Mouse (Mus musculus): ENCODE data around the gene Spast.
A peak's percentile ranks its signal among the peaks of the same experiment; 100 is the strongest.

The Spast gene

DNA sequence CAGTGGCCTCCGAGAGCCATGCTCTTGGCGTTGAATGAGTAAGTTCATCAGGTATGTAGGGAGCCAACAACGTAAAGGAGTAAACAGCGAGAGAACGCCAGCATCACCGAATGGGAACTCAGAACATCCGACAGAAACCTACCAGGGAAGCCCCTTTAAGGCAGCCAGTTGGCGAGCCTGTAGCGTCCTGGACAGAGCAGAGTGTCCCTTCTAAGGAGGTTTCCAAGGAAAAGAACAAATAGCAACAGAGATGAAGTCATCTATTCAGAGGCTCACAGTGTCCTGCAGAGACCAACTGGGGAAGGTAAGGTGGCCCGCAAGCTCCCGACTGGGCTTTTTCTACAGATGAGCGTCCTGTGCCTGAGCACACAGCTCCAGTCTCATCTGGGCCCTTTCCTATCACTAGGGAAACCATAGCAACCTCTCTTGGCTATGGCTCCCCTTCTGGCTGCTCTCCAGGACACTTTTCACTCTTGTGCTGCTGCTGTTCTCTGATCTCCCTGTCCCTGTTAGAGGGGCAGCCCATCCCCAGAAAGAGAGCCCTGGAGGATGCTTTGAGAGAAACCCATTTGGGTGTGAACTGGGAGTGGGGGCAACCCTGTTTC, 85.7 kb downstream of the Spast start:
- no peak for DNase-seq (ENCODE audit: low spot score in 2 of 2)

DNA sequence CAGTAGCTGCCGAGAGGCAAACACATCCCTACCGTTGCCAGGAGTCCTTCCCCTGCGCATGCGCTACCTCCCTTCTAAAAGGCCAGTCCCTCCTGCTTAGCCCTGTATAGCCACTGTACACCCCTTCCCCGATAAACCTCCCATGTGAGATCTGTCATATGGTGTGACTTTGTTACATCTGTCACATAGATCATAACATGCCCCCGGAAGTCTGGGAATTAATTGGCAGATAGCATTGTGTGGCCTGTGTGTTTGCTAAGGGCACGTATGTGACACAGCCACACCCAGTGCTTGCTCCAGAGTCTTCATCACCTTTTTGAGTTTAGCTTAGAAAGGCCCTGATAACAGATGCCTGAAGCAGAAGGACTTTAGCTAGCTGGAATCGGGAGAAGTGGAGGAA, 91.3 kb downstream of the Spast start:
- no peak for DNase-seq (ENCODE audit: low spot score in 2 of 2)

DNA sequence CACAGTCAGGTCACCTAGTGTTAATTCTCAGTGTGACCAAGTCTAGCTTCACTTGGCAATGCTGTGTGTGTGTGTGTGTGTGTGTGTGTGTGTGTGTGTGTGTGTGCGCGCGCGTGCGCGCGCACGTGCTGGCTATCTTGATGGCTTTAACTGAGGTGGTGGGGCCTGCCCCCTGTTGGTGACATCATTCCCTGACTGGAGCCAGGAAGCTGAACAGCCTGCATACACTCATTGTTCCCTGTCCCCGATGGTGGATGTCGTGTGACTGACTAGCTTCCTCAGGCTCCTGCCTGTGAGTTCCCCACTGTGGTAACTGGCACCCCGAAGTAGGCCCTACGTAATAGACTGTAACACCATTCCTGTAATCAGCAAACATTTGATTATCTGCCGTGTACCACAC, 92.7 kb downstream of the Spast start:
- DNase-seq (ENCODE audit: low spot score in 2 of 2) = no peak

DNA sequence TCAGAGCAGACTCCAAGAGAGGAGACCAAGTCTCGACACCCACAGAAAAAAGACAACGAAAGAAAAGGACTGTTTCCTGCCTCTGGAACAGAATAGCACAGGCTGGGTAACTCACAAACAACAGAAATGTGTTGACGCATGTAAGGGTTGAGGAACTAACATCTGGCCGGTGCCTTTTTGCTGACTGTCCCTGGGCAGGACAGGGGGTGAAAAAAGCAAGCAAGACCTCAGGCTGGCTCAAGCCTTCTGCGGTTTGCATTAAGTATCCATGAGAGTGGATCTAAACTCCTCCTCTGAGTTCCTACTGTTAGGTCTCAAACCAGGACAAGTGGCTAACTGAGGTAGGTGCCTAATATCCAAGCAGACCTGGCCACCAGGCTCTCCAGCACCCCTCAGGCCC, 93.8 kb downstream of the Spast start:
- no peak for DNase-seq (ENCODE audit: low spot score in 2 of 2)

DNA sequence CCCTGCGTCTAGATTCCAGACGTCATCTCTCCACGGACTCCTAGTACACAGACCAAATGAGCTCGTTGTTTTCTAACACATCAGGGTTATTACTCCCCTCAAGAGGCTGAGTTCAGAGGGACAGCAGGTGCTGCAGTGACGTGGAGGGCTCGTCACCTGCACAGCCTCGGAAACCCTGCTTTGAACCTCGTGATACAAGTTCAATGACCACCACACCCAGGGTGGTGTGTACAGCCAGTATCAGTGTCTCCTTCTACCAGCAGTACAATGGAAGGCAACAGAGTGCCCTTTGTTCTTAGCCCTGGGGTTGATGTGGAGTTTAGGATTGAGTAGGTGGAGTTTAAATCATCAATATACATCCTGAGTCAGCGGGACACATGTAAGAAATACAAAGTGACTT, 99.0 kb downstream of the Spast start:
- no peak for DNase-seq (ENCODE audit: low spot score in 2 of 2)

DNA sequence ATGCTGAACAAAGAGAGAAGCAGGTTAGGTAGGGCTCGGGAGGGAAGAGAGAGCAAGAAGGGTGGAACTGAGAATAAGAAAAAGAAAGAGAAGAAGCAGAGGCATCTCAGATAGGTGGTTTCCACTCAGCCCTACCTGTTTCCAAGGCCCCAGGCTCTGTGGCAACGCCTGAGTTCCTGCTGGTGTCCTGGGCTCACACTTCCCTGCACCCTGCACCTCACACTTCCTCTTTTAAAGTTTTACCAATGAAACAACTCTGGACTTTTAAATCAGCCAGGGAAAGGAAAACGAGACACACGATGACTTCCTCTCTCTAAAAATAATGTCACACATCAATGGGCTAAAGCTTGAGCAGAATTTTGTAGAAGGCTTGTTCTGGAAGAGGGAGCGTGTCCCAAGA, 101.7 kb downstream of the Spast start:
- peak in 1 of 2 experiments; percentile 4 for DNase-seq (ENCODE audit: low spot score in 2 of 2)
